Mouse (Mus musculus): Measurements from ENCODE around the gene Gm49333.

Gene Gm49333

GRCm38 (mm10) chr16:20691617-20692016 is 80.2 kb downstream of the Gm49333 start:
- DNase-seq = no peak

- no peak for DNase-seq
Measured at GRCm38 (mm10) chr16:20692241-20692965, 81.0 kb downstream of the Gm49333 start.

GRCm38 (mm10) chr16:20693111-20693701 is 81.8 kb downstream of the Gm49333 start, which contains the start of gene Fam131a:
Fam131a (plus strand) TSS chr16:20693241.
- peak; percentile 93 for DNase-seq

- DNase-seq = peak; percentile 41 to 60
Measured at GRCm38 (mm10) chr16:20694781-20695180, 83.4 kb downstream of the Gm49333 start.
